Mouse (Mus musculus) embryonic fibroblast, embryonic 13.5 days (primary cell): ENCODE data around the gene Acap3.
A peak's percentile ranks its signal among the peaks of the same experiment; 100 is the strongest.

Source experiments
- CTCF ChIP-seq: IDR thresholded peaks from 2 replicates; pipeline ENCODE4 v1.5.1; 2011; ENCODE audit warnings: mild to moderate bottlenecking, control low read depth, low read length, moderate library complexity, borderline replicate concordance; ENCODE audit not compliant: insufficient read depth
- POLR2A ChIP-seq: IDR thresholded peaks from 2 replicates; pipeline ENCODE4 v1.6.1; 2011; ENCODE audit warnings: low read depth, mild to moderate bottlenecking, control low read depth, low read length, moderate library complexity

GRCm38 (mm10) chr4:155892017-155892416, 395 bp downstream of the Acap3 start:
- no peak for TF ChIP-seq CTCF
- peak; percentile 71 for TF ChIP-seq POLR2A
